Mouse (Mus musculus) liver, embryonic 14.5 days (tissue): ENCODE results near the gene Mmel1. TPM values are rescaled to one million over a fixed set of nuclear protein-coding genes. Genes with fewer than 3 reads are reported as not detected.

Source experiments
- ATAC-seq: fragments of 200-750 bp; cut with Nextera tagmentation; 2 replicates; pipeline ENCODE4 v1.8.0; 2017; ENCODE audit warnings: moderate number of reproducible peaks, mild to moderate bottlenecking, moderate library complexity; ENCODE audit not compliant: insufficient read depth
- DNase-seq, 3 experiments: peaks; one replicate each; pipeline ENCODE4 v3.0.0-alpha.2; 2012 to 2013; ENCODE audit warnings: low read depth in 3 of 3, low spot score in 3 of 3
- H3K27ac ChIP-seq: fragments of 300-500 bp; sonication (generic); 2 replicates; pipeline ENCODE4 v1.5.1; 2014; ENCODE audit warnings: moderate library complexity, mild to moderate bottlenecking, control low read depth, inconsistent platforms
- H3K27me3 ChIP-seq: fragments of 300-500 bp; sonication (generic); 2 replicates; pipeline ENCODE4 v1.6.1; 2014; ENCODE audit warnings: mild to moderate bottlenecking, low read length, moderate library complexity; ENCODE audit not compliant: control insufficient read depth, insufficient read depth
- H3K36me3 ChIP-seq: fragments of 300-500 bp; sonication (generic); replicated peaks from 2 replicates; pipeline ENCODE4 v1.6.1; 2014; ENCODE audit warnings: low read depth; ENCODE audit not compliant: control insufficient read depth, insufficient read depth
- H3K4me1 ChIP-seq, 2 experiments: fragments of 200-500 bp in 1 of 2; fragments of 300-500 bp in 1 of 2; sonication (generic) in 1 of 2; replicated peaks; 2 replicates each; pipeline ENCODE4 v1.6.1; 2012 to 2014; ENCODE audit warnings: antibody characterized with exemption in 1 of 2, inconsistent platforms in 1 of 2, low read length in 1 of 2; ENCODE audit not compliant: control insufficient read depth in 2 of 2, insufficient read depth in 2 of 2
- H3K4me2 ChIP-seq: fragments of 300-500 bp; sonication (generic); 2 replicates; pipeline ENCODE4 v1.6.1; 2014; ENCODE audit warnings: low read depth, mild to moderate bottlenecking, control low read depth, moderate library complexity
- H3K4me3 ChIP-seq, 2 experiments: fragments of 200-500 bp in 1 of 2; fragments of 300-500 bp in 1 of 2; sonication (generic) in 1 of 2; 2 replicates each; pipeline ENCODE4 v1.5.1; 2012 to 2014; ENCODE audit warnings: low read depth in 2 of 2, low read length in 2 of 2, mild to moderate bottlenecking in 2 of 2, control low read depth in 1 of 2, inconsistent platforms in 1 of 2, moderate library complexity in 1 of 2; ENCODE audit not compliant: insufficient read depth in 1 of 2
- H3K9ac ChIP-seq: fragments of 300-500 bp; sonication (generic); replicated peaks from 2 replicates; pipeline ENCODE4 v1.6.1; 2014; ENCODE audit warnings: mild to moderate bottlenecking, control low read depth, moderate library complexity
- H3K9me3 ChIP-seq: fragments of 300-500 bp; sonication (generic); 2 replicates; pipeline ENCODE4 v1.6.1; 2016; ENCODE audit warnings: low read length, mixed read lengths; ENCODE audit not compliant: control insufficient read depth
- CTCF ChIP-seq: IDR thresholded peaks from 2 replicates; pipeline ENCODE4 v1.5.1; 2016; ENCODE audit warnings: antibody characterized with exemption, low read depth, control low read depth
- EP300 ChIP-seq: IDR thresholded peaks from 2 replicates; pipeline ENCODE4 v1.6.1; 2016; ENCODE audit warnings: antibody characterized with exemption, low read depth
- WGBS: fragments of 180-500 bp; shearing (Covaris S2); extraction: QIAGEN DNeasy Blood & Tissue Kit; methylation state at CpG from one replicate; pipeline ENCODE4 v1.1.7; 2014; ENCODE audit not compliant: insufficient replicate concordance; 5-methylcytosine and 5-hydroxymethylcytosine counted together
- polyA plus RNA-seq, 2 experiments: library from polyadenylated mRNA; depleted of rRNA in 1 of 2; stranded (reverse) in 1 of 2; unstranded in 1 of 2; fragments of >200 nt; fragmentation: Nextera tagmentation in 1 of 2; extraction: Ambion mirVana in 1 of 2; gene quantifications; 2 replicates each; pipeline versions ENCODE4 v1.2.1 to v1.2.3; 2012 to 2014

Mmel1 gene
- polyA plus RNA-seq, 2 experiments = 2.4 to 2.7 TPM

DNA sequence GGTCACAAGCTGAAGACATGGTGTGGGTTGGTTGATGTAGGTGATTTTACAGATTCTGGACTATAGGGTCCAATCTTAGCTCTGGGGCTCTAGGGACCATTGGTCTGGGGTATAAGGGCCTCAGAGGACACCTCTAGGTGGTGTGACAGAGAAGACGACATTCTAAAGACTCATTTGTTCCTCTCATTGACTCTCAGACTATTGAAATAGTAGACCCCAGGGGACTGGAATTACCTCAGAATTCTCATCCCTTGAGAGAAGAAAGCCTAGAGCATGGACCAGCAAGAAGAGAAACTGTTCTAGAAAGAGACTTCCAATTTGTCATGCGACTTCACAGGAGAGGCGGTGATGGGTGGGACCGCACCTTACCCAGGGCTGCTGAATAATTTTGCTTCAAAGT is 44.9 kb downstream of the Mmel1 start:
- Histone ChIP-seq H3K4me1 (peaks cover 68 to 80% of the 10 kb centered on the region in 2 experiments), H3K36me3 (peaks cover 43% of the 10 kb centered on the region), H3K9ac (no peak overlapping the region), H3K27ac (peak overlapping the region; percentile 97), H3K4me2 (no peak overlapping the region), H3K9me3 (no peaks in the 10 kb centered on the region), H3K4me3 (no peak overlapping the region), H3K27me3 (no peaks in the 10 kb centered on the region)
- WGBS = 90% methylated on average over 4 of the region's 4 CpGs
- no peak for TF ChIP-seq EP300
- no peak for TF ChIP-seq CTCF
- no peak for DNase-seq
- ATAC-seq = no peak

GRCm38 (mm10) chr4:154914707-154915106 is 45.3 kb downstream of the Mmel1 start:
- DNase-seq = no peak
- Histone ChIP-seq H3K4me2 (no peak overlapping the region), H3K9ac (no peak overlapping the region), H3K9me3 (no peaks in the 10 kb centered on the region), H3K4me3 (no peak overlapping the region), H3K4me1 (peaks cover 65 to 78% of the 10 kb centered on the region in 2 experiments), H3K27me3 (no peaks in the 10 kb centered on the region), H3K36me3 (peaks cover 46% of the 10 kb centered on the region), H3K27ac (peak overlapping the region; percentile 97)
- ATAC-seq = no peak
- WGBS = 19% methylated on average over 3 of the region's 3 CpGs
- no peak for TF ChIP-seq CTCF
- no peak for TF ChIP-seq EP300

DNA sequence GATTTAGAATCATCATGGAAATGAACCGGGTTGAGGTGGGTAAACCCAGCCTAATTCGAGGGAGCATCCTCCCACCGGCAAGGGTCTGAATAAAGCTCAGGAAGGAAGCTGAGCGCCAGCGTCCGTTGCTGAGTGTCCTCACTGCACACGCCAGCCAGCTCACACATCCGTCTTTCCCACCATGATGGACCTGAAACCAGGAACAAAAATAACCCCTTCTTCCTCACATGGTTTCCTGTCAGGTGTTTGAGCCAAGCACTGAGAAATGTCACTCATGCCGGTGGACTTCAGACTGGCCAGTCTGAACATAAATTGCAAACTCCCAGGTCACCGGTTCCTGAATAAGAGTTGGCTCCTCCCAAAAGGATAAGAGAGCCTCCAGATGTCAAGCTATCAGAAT is 45.9 kb downstream of the Mmel1 start:
- H3K27ac ChIP-seq = peak overlapping the region; percentile 97
- no peak for TF ChIP-seq CTCF
- TF ChIP-seq EP300 = no peak
- H3K36me3 ChIP-seq = peaks cover 49% of the 10 kb centered on the region
- no peak for ATAC-seq
- H3K27me3 ChIP-seq = no peaks in the 10 kb centered on the region
- no peak overlapping the region; the same call in 1 of the 2 replicates for H3K9ac ChIP-seq
- no peak overlapping the region for H3K4me3 ChIP-seq
- H3K4me1 ChIP-seq = peaks cover 60 to 72% of the 10 kb centered on the region in 2 experiments
- WGBS = 34% methylated on average over 10 of the region's 10 CpGs
- no peaks in the 10 kb centered on the region for H3K9me3 ChIP-seq
- no peak for DNase-seq
- peak overlapping the region; percentile 6; the same call in 1 of the 2 replicates for H3K4me2 ChIP-seq

DNA sequence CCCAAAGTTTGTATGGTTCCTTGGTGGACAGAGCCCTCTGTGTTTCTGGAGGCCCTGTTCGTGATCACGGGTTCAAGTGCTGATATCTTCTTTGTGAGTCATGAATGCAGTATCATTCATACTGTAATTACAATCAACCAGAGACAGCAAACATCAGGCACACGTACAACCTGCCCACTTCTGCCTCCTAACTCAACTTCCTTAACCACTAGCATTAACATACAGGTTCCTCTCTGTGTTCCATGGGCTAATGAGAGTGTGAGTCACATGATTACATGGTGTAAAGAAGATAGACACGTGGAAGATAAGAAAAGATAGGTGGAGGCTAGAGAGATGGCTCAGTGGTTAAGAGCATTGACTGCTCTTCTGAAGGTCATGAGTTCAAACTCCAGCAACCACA is 47.3 kb downstream of the Mmel1 start:
- H3K4me2 ChIP-seq = no peak overlapping the region
- H3K9me3 ChIP-seq = no peaks in the 10 kb centered on the region
- peaks cover 61% of the 10 kb centered on the region for H3K36me3 ChIP-seq
- 38% methylated on average over 4 of the region's 4 CpGs for WGBS
- peak; percentile 26 for ATAC-seq
- TF ChIP-seq EP300 (no peak; the same call in 1 of the 2 replicates), CTCF (no peak)
- no peak overlapping the region for H3K9ac ChIP-seq
- H3K27me3 ChIP-seq = no peaks in the 10 kb centered on the region
- DNase-seq = no peak
- no peak overlapping the region for H3K4me3 ChIP-seq
- H3K4me1 ChIP-seq = peaks cover 50 to 61% of the 10 kb centered on the region in 2 experiments
- peak overlapping the region; percentile 97 for H3K27ac ChIP-seq

DNA sequence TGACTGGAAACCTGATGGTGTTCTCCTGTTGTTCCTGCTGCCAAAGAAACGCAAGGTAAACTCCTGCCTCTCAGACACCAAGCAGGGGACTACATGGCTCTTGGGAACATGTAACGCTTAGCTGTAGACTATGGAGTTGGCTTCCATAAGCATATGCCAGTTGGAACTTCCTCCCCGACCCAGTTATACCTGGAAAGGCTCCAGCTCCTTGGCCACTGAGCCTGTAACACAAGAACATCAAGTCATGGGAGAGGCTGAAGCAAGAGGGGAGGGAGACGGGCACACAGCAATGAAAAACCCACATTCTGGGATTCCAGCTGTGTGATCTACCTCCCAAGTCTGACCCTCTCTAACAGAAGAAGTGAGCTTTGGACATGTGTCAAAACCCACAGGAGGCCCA is 52.9 kb downstream of the Mmel1 start:
- H3K27ac ChIP-seq = no peak overlapping the region
- no peaks in the 10 kb centered on the region for H3K9me3 ChIP-seq
- H3K27me3 ChIP-seq = no peaks in the 10 kb centered on the region
- DNase-seq (no peak), ATAC-seq (no peak)
- TF ChIP-seq CTCF = no peak
- TF ChIP-seq EP300 = no peak
- H3K4me1 ChIP-seq = peaks cover 27 to 42% of the 10 kb centered on the region in 2 experiments
- peak overlapping the region; percentile 40 for H3K9ac ChIP-seq
- H3K4me3 ChIP-seq = peak overlapping the region; percentile 5 to 30
- H3K36me3 ChIP-seq = peaks cover 89% of the 10 kb centered on the region
- 91% methylated on average over 4 of the region's 4 CpGs for WGBS
- H3K4me2 ChIP-seq = peak overlapping the region; percentile 76
